Mouse (Mus musculus): Measurements from ENCODE around the gene Arnt. TPM values are rescaled to one million over a fixed set of nuclear protein-coding genes. Genes with fewer than 3 reads are reported as not detected.

Arnt gene
- polyA plus RNA-seq, 1 experiment, result 258 TPM

GRCm38 (mm10) chr3:95520100-95520499 lies 85.9 kb downstream of the Arnt start:
- no peak for TF ChIP-seq CTCF (IDR thresholded peaks at IDR 0.05; ENCODE audit: insufficient read depth, low read depth, low read length)
- TF ChIP-seq POLR2A (IDR thresholded peaks at IDR 0.05; ENCODE audit: insufficient read depth, low read depth, low read length), result no peak
- Histone ChIP-seq H3K27ac (ENCODE audit: insufficient read depth, low read depth, low read length) (no peak overlapping the region), H3K4me3 (ENCODE audit: insufficient read depth, low read depth, low read length) (no peak overlapping the region), H3K4me1 (ENCODE audit: control insufficient read depth, insufficient read depth, low read length) (peaks cover 4% of the 10 kb centered on the region)
- WGBS, result 95% methylated on average over 3 of the region's 3 CpGs

- no peak overlapping the region for H3K4me3 ChIP-seq (ENCODE audit: insufficient read depth, low read depth, low read length)
- no peak for TF ChIP-seq CTCF (IDR thresholded peaks at IDR 0.05; ENCODE audit: insufficient read depth, low read depth, low read length)
- no peak for TF ChIP-seq POLR2A (IDR thresholded peaks at IDR 0.05; ENCODE audit: insufficient read depth, low read depth, low read length)
- no peak overlapping the region for H3K27ac ChIP-seq (ENCODE audit: insufficient read depth, low read depth, low read length)
- H3K4me1 ChIP-seq (ENCODE audit: control insufficient read depth, insufficient read depth, low read length), result peaks cover 4% of the 10 kb centered on the region
- WGBS, result 88% methylated on average over 10 of the region's 10 CpGs
Measured at GRCm38 (mm10) chr3:95521168-95521567, 87.0 kb downstream of the Arnt start.

GRCm38 (mm10) chr3:95523662-95524061 lies 89.5 kb downstream of the Arnt start:
- Histone ChIP-seq H3K4me3 (ENCODE audit: insufficient read depth, low read depth, low read length) (no peak overlapping the region), H3K4me1 (ENCODE audit: control insufficient read depth, insufficient read depth, low read length) (no peaks in the 10 kb centered on the region), H3K27ac (ENCODE audit: insufficient read depth, low read depth, low read length) (no peak overlapping the region)
- TF ChIP-seq CTCF (IDR thresholded peaks at IDR 0.05; ENCODE audit: insufficient read depth, low read depth, low read length) (no peak), POLR2A (IDR thresholded peaks at IDR 0.05; ENCODE audit: insufficient read depth, low read depth, low read length) (no peak)
- 66% methylated on average over 3 of the region's 3 CpGs for WGBS

- H3K4me3 ChIP-seq (ENCODE audit: insufficient read depth, low read depth, low read length), result no peak overlapping the region
- 74% methylated on average over 2 of the region's 2 CpGs for WGBS
- TF ChIP-seq CTCF (IDR thresholded peaks at IDR 0.05; ENCODE audit: insufficient read depth, low read depth, low read length) (no peak), POLR2A (IDR thresholded peaks at IDR 0.05; ENCODE audit: insufficient read depth, low read depth, low read length) (no peak)
- no peaks in the 10 kb centered on the region for H3K4me1 ChIP-seq (ENCODE audit: control insufficient read depth, insufficient read depth, low read length)
- H3K27ac ChIP-seq (ENCODE audit: insufficient read depth, low read depth, low read length), result no peak overlapping the region
Measured at GRCm38 (mm10) chr3:95524673-95525072, 90.5 kb downstream of the Arnt start.

- Histone ChIP-seq H3K4me1 (ENCODE audit: control insufficient read depth, insufficient read depth, low read length) (no peaks in the 10 kb centered on the region), H3K4me3 (ENCODE audit: insufficient read depth, low read depth, low read length) (no peak overlapping the region), H3K27ac (ENCODE audit: insufficient read depth, low read depth, low read length) (no peak overlapping the region)
- TF ChIP-seq CTCF (IDR thresholded peaks at IDR 0.05; ENCODE audit: insufficient read depth, low read depth, low read length) (no peak), POLR2A (IDR thresholded peaks at IDR 0.05; ENCODE audit: insufficient read depth, low read depth, low read length) (no peak)
Measured at GRCm38 (mm10) chr3:95526111-95526510, 91.9 kb downstream of the Arnt start.

- TF ChIP-seq POLR2A (IDR thresholded peaks at IDR 0.05; ENCODE audit: insufficient read depth, low read depth, low read length), result no peak
- TF ChIP-seq CTCF (IDR thresholded peaks at IDR 0.05; ENCODE audit: insufficient read depth, low read depth, low read length), result no peak
- Histone ChIP-seq H3K4me3 (ENCODE audit: insufficient read depth, low read depth, low read length) (no peak within 1 kb of the TSS), H3K4me1 (ENCODE audit: control insufficient read depth, insufficient read depth, low read length) (no peaks in the 10 kb centered on the region), H3K27ac (ENCODE audit: insufficient read depth, low read depth, low read length) (no peak within 1 kb of the TSS)
- WGBS, result 91% methylated on average over 8 of the region's 8 CpGs
Measured at GRCm38 (mm10) chr3:95526622-95527211, 92.5 kb downstream of the Arnt start, which contains the start of gene Ctss. Gene Ctss, plus strand, starts transcription at chr3:95526786.

- no peak for TF ChIP-seq POLR2A (IDR thresholded peaks at IDR 0.05; ENCODE audit: insufficient read depth, low read depth, low read length)
- no peak for TF ChIP-seq CTCF (IDR thresholded peaks at IDR 0.05; ENCODE audit: insufficient read depth, low read depth, low read length)
- Histone ChIP-seq H3K4me3 (ENCODE audit: insufficient read depth, low read depth, low read length) (no peak overlapping the region), H3K27ac (ENCODE audit: insufficient read depth, low read depth, low read length) (no peak overlapping the region), H3K4me1 (ENCODE audit: control insufficient read depth, insufficient read depth, low read length) (no peaks in the 10 kb centered on the region)
- WGBS, result 91% methylated on average over 6 of the region's 6 CpGs
Measured at GRCm38 (mm10) chr3:95529814-95530213, 95.6 kb downstream of the Arnt start.

GRCm38 (mm10) chr3:95531025-95531424 lies 96.8 kb downstream of the Arnt start:
- Histone ChIP-seq H3K27ac (ENCODE audit: insufficient read depth, low read depth, low read length) (no peak overlapping the region), H3K4me1 (ENCODE audit: control insufficient read depth, insufficient read depth, low read length) (no peaks in the 10 kb centered on the region), H3K4me3 (ENCODE audit: insufficient read depth, low read depth, low read length) (no peak overlapping the region)
- TF ChIP-seq POLR2A (IDR thresholded peaks at IDR 0.05; ENCODE audit: insufficient read depth, low read depth, low read length), result no peak
- 88% methylated on average over 1 of the region's 1 CpGs for WGBS

- H3K4me3 ChIP-seq (ENCODE audit: insufficient read depth, low read depth, low read length), result no peak overlapping the region
- WGBS, result 86% methylated on average over 5 of the region's 5 CpGs
Measured at GRCm38 (mm10) chr3:95533364-95533763, 99.2 kb downstream of the Arnt start.

GRCm38 (mm10) chr3:95534927-95535326 lies 100.7 kb downstream of the Arnt start:
- no peaks in the 10 kb centered on the region for H3K4me1 ChIP-seq (ENCODE audit: control insufficient read depth, insufficient read depth, low read length)
- TF ChIP-seq CTCF (IDR thresholded peaks at IDR 0.05; ENCODE audit: insufficient read depth, low read depth, low read length) (no peak), POLR2A (IDR thresholded peaks at IDR 0.05; ENCODE audit: insufficient read depth, low read depth, low read length) (no peak)
- H3K4me3 ChIP-seq (ENCODE audit: insufficient read depth, low read depth, low read length), result no peak overlapping the region
- 85% methylated on average over 1 of the region's 1 CpGs for WGBS
- H3K27ac ChIP-seq (ENCODE audit: insufficient read depth, low read depth, low read length), result no peak overlapping the region

More at GRCm38 (mm10) chr3:95533364-95533763, 99.2 kb downstream of the Arnt start:
- no peak overlapping the region for H3K27ac ChIP-seq (ENCODE audit: insufficient read depth, low read depth, low read length)
- TF ChIP-seq POLR2A (IDR thresholded peaks at IDR 0.05; ENCODE audit: insufficient read depth, low read depth, low read length), result no peak
- no peaks in the 10 kb centered on the region for H3K4me1 ChIP-seq (ENCODE audit: control insufficient read depth, insufficient read depth, low read length)

All from olfactory bulb, adult 2 months (tissue).